Mouse (Mus musculus) hindbrain, embryonic 16.5 days (tissue): ENCODE data around the gene Szt2. TPM values are rescaled to one million over a fixed set of nuclear protein-coding genes. Genes with fewer than 3 reads are reported as not detected.

Experiments used
- ATAC-seq: fragments of 200-750 bp; cut with Nextera tagmentation; 2 replicates; pipeline ENCODE4 v1.8.0; 2017; ENCODE audit warnings: moderate TSS enrichment, moderate library complexity
- H3K27ac ChIP-seq: fragments of 300-500 bp; sonication (generic); 2 replicates; pipeline ENCODE4 v1.5.1; 2014; ENCODE audit warnings: low read depth, mild to moderate bottlenecking, control low read depth, low read length, moderate library complexity
- H3K27me3 ChIP-seq: fragments of 300-500 bp; sonication (generic); replicated peaks from 2 replicates; pipeline ENCODE4 v1.6.1; 2014; ENCODE audit warnings: low read length; ENCODE audit not compliant: control insufficient read depth, insufficient read depth
- H3K36me3 ChIP-seq: fragments of 300-500 bp; sonication (generic); 2 replicates; pipeline ENCODE4 v1.6.1; 2014; ENCODE audit warnings: mild to moderate bottlenecking, low read length, moderate library complexity, mixed read lengths; ENCODE audit not compliant: control insufficient read depth, insufficient read depth
- H3K4me1 ChIP-seq: fragments of 300-500 bp; sonication (generic); 2 replicates; pipeline ENCODE4 v1.6.1; 2014; ENCODE audit warnings: low read depth, low read length; ENCODE audit not compliant: control insufficient read depth, insufficient read depth
- H3K4me2 ChIP-seq: fragments of 300-500 bp; sonication (generic); 2 replicates; pipeline ENCODE4 v1.6.1; 2014; ENCODE audit warnings: mild to moderate bottlenecking, low read length, control low read depth, moderate library complexity
- H3K4me3 ChIP-seq: fragments of 300-500 bp; sonication (generic); 2 replicates; pipeline ENCODE4 v1.5.1; 2014; ENCODE audit warnings: mild to moderate bottlenecking, low read length, control low read depth, moderate library complexity
- H3K9ac ChIP-seq: fragments of 300-500 bp; sonication (generic); 2 replicates; pipeline ENCODE4 v1.6.1; 2014; ENCODE audit warnings: low read depth, mild to moderate bottlenecking, control low read depth, low read length, moderate library complexity
- H3K9me3 ChIP-seq: fragments of 300-500 bp; sonication (generic); 2 replicates; pipeline ENCODE4 v1.6.1; 2014; ENCODE audit warnings: mild to moderate bottlenecking, low read length, moderate library complexity; ENCODE audit not compliant: control insufficient read depth
- WGBS: fragments of 180-500 bp; shearing (Covaris S2); extraction: QIAGEN DNeasy Blood & Tissue Kit; methylation state at CpG from one replicate; pipeline ENCODE4 v1.1.7; 2014; 5-methylcytosine and 5-hydroxymethylcytosine counted together
- polyA plus RNA-seq: library from polyadenylated mRNA; unstranded; fragments of >200 nt; fragmentation: Nextera tagmentation; extraction: Ambion mirVana; gene quantifications from 2 replicates; pipeline ENCODE4 v1.2.1, GENCODE M21; 2015

The Szt2 gene
- polyA plus RNA-seq, 1 experiment from 2014 or later, result 8.0 TPM

DNA sequence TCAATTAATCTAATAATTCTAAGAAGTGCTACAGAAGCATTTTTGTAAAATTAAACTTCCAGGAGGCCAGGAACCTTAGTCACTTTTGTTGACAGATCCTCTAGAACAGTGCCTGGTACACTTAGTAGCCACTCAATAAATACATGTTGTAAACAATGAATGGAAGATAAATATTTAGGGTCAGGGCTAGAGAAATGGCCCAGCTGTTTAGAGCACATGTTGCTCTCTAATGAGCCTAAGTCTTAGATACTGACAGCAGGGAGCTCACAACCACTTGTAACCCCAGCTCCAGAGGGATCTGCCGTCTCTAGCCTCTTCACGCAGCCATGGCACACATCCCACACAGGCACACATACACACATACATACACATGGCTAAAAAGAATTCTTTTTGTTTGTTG lies 88.4 kb downstream of the Szt2 start:
- Histone ChIP-seq H3K4me3 (no peak overlapping the region), H3K4me2 (no peak overlapping the region), H3K4me1 (peaks cover 7% of the 10 kb centered on the region), H3K27me3 (no peaks in the 10 kb centered on the region), H3K27ac (no peak overlapping the region), H3K36me3 (no peaks in the 10 kb centered on the region), H3K9me3 (0 out of 2 replicates have a peak, but pooled peaks cover 3% of the 10 kb centered on the region), H3K9ac (no peak overlapping the region)
- ATAC-seq, result no peak
- WGBS, result 72% methylated on average over 2 of the region's 2 CpGs

DNA sequence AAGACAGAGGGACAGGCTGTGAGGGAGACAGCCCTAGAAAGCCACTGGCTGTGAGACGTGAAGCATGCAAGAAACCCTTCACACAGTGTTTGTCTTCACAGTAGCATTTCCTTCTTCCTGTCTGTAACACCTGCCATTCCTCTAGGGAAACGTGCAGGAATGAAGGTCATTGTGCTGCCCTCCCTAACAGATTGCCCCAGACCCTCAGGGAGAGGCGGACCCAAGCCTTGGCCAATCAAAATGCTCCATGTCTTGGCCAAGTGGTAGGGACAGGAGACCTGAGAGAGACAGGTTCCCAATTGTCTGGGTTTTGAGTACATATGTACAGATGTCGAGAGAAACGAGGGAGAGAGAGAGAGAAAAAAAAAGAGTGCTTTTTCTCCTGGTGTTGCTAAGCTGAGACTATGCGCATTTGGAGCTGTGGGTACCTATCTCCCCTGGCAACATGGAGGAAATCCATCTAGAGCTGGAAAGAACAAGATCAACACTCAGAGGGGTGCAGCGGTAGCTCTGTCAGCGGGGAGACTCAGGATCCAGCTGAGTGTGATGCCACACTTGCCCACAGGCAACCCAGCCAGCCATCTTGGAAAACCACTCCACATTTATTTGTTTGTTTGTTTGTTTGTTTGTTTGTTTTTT lies 89.2 kb downstream of the Szt2 start:
- peak overlapping the region; percentile 2; the same call in 1 of the 2 replicates for H3K4me2 ChIP-seq
- H3K9me3 ChIP-seq, result 0 out of 2 replicates have a peak, but pooled peaks cover 3% of the 10 kb centered on the region
- H3K9ac ChIP-seq, result no peak overlapping the region
- H3K4me1 ChIP-seq, result peaks cover 7% of the 10 kb centered on the region
- 0 out of 2 replicates have a peak overlapping the region, but pooled peaks have one; percentile 29 for H3K27ac ChIP-seq
- no peaks in the 10 kb centered on the region for H3K27me3 ChIP-seq
- ATAC-seq, result peak; percentile 65; the same call in 1 of the 2 replicates
- no peaks in the 10 kb centered on the region for H3K36me3 ChIP-seq
- no peak overlapping the region for H3K4me3 ChIP-seq
- 34% methylated on average over 8 of the region's 8 CpGs for WGBS

DNA sequence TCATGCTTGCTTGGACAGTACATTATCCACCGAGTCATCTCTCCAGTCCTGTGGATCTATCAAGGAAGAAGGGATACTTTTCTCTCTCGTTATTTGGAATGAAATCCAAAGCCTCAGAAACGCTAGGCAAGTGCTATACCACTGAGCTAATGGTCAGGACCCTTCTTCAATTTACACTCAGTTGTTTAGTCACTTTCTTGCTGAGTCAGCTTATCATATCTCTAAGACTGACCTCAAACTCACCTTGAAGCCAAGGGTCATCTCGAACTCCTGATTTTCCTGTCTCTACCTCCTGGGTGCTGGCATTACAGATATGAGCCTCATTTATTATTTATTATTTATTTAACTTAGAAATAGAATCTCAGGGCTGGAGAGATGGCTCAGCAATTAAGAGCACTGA lies 92.4 kb downstream of the Szt2 start:
- 89% methylated on average over 4 of the region's 4 CpGs for WGBS
- no peak for ATAC-seq

DNA sequence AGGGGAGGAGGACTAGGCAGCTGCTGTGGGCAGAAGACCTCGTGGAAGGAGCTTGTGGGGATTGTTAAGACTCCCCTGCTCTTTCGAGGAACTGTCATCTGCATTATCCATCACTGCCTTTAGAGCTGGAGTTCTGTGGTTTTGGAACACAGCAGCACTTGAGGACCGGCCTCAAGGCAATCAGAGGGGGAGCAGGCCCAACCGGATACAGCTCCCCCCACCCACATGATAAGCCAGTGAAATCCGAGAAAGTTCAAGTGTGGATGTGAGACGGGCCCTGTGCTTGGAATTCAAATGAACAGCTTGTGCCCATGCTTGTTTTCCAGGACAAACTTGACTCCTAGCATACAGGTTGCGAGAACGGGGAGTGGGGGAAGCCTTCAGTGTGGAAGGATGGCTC lies 93.8 kb downstream of the Szt2 start:
- Histone ChIP-seq H3K27ac (no peak overlapping the region), H3K4me1 (peaks cover 7% of the 10 kb centered on the region), H3K36me3 (no peaks in the 10 kb centered on the region), H3K27me3 (no peaks in the 10 kb centered on the region), H3K4me3 (no peak overlapping the region), H3K9me3 (no peaks in the 10 kb centered on the region), H3K9ac (no peak overlapping the region), H3K4me2 (no peak overlapping the region)
- 59% methylated on average over 8 of the region's 8 CpGs for WGBS
- no peak for ATAC-seq

More for the DNA sequence above, 92.4 kb downstream of the Szt2 start:
- Histone ChIP-seq H3K4me1 (peaks cover 7% of the 10 kb centered on the region), H3K27me3 (no peaks in the 10 kb centered on the region), H3K4me3 (no peak overlapping the region), H3K9ac (no peak overlapping the region), H3K4me2 (no peak overlapping the region), H3K36me3 (no peaks in the 10 kb centered on the region), H3K9me3 (no peaks in the 10 kb centered on the region), H3K27ac (no peak overlapping the region)

Other genes starting within 250 kb of the Szt2 start
- gene Kdm4a, start 229.2 kb downstream of the Szt2 start, polyA plus RNA-seq, result 38.5 and 38.6 TPM in 2 replicates
- 71.7 and 88.1 TPM in 2 replicates for gene Ptprf, start 117.9 kb downstream of the Szt2 start, polyA plus RNA-seq
- 94.7 and 99.3 TPM in 2 replicates for gene Med8, start 64 bp upstream of the Szt2 start, polyA plus RNA-seq
- gene Elovl1, start 18.8 kb upstream of the Szt2 start, polyA plus RNA-seq, result 36.5 and 36.6 TPM in 2 replicates
- 39.6 and 53.7 TPM in 2 replicates for gene Cdc20, start 28.1 kb upstream of the Szt2 start, polyA plus RNA-seq
- gene Mpl, start 48.2 kb upstream of the Szt2 start, polyA plus RNA-seq, result 0.27 and 0.31 TPM in 2 replicates
- 13.5 and 16.6 TPM in 2 replicates for gene Tie1, start 80.8 kb upstream of the Szt2 start, polyA plus RNA-seq
- gene 2610528J11Rik, start 117.7 kb upstream of the Szt2 start, polyA plus RNA-seq, result not detected in 2 replicates
- gene Tmem125, start 134.8 kb upstream of the Szt2 start, polyA plus RNA-seq, result 0.16 and 0.30 TPM in 2 replicates
- gene Cfap57, start 211.5 kb upstream of the Szt2 start, polyA plus RNA-seq, result 2.1 and 2.5 TPM in 2 replicates
- 83.0 and 91.8 TPM in 2 replicates for gene Ebna1bp2, start 211.5 kb upstream of the Szt2 start, polyA plus RNA-seq
- gene Olfr62, start 249.7 kb upstream of the Szt2 start, polyA plus RNA-seq, result not detected in 2 replicates